Mouse (Mus musculus) erythroid progenitor cell, adult 5-6 weeks (primary cell): Measurements from ENCODE around the gene Dnah2. TPM values are rescaled to one million over a fixed set of nuclear protein-coding genes. Genes with fewer than 3 reads are reported as not detected.
A peak's percentile ranks its signal among the peaks of the same experiment; 100 is the strongest.

Experiments used
- ATAC-seq: replicated peaks from 2 replicates; pipeline ENCODE4 v1.8.0; 2016; ENCODE audit warnings: moderate number of reproducible peaks, mild to moderate bottlenecking, moderate TSS enrichment, inconsistent platforms; ENCODE audit not compliant: poor library complexity, low FRiP score, severe bottlenecking
- total RNA-seq, 2 experiments: library from RNA; stranded (forward) in 1 of 2; stranded (reverse) in 1 of 2; fragments of 150-400 nt in 1 of 2; fragments of 186-747, 209-891 nt in 1 of 2; gene quantifications; 2 replicates each; pipeline versions ENCODE4 v1.2.3 to v1.2.4; 2015 to 2017; ENCODE audit warnings: low replicate concordance in 2 of 2

The Dnah2 gene
- total RNA-seq, 2 experiments from 2014 or later: not detected

DNA sequence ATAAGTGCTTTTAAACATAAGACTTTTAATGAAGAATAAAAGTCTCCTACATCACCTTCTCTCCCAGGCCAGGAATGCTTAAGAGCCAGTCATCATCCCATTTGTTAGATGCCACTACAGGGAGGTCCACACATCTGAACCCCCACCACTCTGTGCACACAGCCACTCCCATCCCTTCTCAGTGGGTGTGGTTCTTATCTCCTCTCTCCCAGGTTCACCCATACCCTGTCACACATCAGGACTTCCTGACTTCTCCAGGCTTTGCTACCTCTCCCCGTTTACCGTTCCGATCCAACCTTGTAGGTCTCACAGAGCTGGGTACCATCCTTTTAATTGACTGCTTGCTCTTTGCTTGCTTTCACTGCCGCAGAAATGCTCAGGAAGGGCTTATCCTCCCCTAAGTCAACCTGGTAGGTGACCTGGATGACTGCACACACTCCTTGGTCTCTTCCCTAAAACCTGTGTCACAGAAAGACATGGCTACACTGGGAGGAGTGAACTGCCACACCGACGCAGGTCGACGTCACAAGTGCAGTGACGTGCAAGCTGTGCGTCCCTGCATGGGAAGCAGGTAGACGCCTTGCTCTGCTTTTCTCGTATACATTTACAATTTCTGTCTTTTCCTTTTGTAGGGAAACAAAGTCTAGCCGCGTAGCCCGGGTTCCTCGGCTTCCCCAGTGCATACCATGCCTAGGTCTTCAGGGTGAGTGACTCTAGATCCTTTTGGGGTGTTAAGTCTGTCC is 175.5 kb downstream of the Dnah2 start:
- ATAC-seq: peak; percentile 87

DNA sequence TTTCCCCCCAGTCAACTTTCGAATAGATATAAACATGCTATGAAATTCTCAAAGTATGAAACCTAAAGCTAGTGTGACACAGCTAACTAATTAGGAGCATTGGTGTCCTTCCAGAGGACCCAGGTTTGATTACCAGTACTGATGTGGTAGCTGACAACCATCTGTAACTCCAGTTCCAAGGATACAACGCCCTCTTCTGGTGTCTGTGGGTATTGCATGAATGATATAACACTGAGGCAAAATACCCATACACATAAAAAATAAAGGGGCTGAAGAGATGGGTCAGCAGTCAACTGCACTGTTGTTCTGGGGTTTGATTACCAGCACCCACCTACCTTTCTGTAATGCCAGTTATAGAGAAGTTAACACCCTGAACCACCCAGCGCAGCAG is 176.1 kb downstream of the Dnah2 start:
- ATAC-seq: peak; percentile 52

DNA sequence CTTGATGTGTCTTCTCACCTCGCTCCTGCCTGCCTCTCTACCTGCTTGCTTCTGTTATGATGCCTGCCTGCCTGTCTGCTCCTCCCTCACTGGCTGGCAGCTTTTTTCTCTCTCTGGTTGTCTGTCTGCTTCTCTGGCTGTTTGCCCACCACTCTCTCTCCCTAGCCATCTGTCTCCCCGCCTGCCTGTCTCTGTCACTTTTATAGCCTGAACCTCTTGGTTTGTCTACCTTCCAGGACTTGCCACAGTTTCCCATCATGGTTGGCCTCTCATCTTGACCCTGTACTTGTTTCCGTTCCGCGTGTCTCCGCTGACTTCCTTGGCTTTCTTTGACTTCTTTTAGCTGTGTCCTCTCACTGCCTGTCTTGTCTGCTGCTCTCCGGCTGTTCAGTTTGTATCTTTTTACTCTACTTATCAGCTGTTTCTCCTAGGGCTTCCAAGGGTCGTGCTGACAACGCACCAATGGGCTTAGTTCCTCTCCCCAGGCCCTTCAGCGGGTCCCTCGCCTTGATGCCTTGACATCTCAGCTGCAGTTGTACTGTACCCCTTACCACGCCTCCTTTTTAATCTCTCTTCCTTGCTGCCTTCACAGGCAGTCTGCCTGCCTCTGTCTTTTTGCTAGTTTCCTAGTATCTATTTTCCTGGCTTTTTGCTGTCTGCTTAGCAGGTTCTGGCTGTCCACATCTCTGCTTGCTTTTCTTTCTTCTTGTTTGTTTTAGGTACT is 176.7 kb downstream of the Dnah2 start:
- ATAC-seq: peak; percentile 58

DNA sequence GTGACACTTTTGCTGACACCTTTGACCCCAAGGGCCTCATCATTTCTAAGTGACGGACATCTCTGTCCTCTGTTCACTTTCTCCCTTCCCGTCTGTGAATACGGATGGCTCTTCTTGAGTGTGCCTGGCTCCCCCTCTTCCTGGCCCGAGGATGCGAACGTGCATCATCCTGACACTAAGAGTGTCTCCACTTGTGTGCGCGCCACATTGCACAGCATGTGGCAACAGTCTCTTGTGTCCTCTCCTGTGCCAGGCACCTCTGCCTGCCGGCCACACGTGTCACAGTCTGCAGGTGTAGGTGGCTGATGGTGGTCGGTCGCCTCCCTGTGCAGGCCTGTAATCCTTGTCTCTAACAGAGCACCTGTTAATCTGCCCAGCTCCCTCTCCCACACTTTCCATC is 177.3 kb downstream of the Dnah2 start:
- no peak for ATAC-seq

DNA sequence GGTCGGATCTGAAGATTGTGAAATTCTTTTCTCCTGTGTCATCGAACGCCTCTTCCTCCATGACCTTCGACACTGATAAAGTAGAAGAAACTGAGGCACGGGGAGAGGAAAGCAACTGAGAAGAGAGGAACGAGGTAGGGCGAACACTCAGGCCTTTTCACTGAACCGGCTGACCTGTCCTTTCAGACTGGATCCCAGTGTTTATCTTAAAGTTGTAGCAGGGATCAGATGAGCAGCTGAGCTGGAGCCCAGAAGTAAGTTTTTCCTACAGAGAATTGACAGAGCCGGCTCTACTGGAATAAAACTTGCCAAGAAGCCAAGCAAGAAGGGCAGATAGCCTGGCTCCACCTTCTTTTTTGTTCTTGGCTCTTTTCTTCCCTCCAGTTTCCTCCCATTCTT is 178.1 kb downstream of the Dnah2 start:
- ATAC-seq: no peak

Other genes with a start within 250 kb of the Dnah2 start
- 107 and 135 TPM in 2 replicates for gene Cntrob, start 225.3 kb downstream of the Dnah2 start, total RNA-seq (2015; ENCODE audit: low replicate concordance)
- gene Cntrob, start 225.3 kb downstream of the Dnah2 start, total RNA-seq (2017; ENCODE audit: low replicate concordance): 77.5 and 113 TPM in 2 replicates
- 101 and 143 TPM in 2 replicates for gene Trappc1, start 225.1 kb downstream of the Dnah2 start, total RNA-seq (2015; ENCODE audit: low replicate concordance)
- gene Trappc1, start 225.1 kb downstream of the Dnah2 start, total RNA-seq (2017; ENCODE audit: low replicate concordance): 48.5 and 72.5 TPM in 2 replicates
- not detected in 2 replicates for gene Kcnab3, start 222.9 kb downstream of the Dnah2 start, total RNA-seq (2015; ENCODE audit: low replicate concordance)
- gene Kcnab3, start 222.9 kb downstream of the Dnah2 start, total RNA-seq (2017; ENCODE audit: low replicate concordance): not detected in 2 replicates
- 1.7 and 8.3 TPM in 2 replicates for gene Rnf227, start 208.6 kb downstream of the Dnah2 start, total RNA-seq (2015; ENCODE audit: low replicate concordance)
- 3.9 and 6.5 TPM in 2 replicates for gene Rnf227, start 208.6 kb downstream of the Dnah2 start, total RNA-seq (2017; ENCODE audit: low replicate concordance)
- gene Chd3, start 179.7 kb downstream of the Dnah2 start, total RNA-seq (2015; ENCODE audit: low replicate concordance): 21.0 and 33.2 TPM in 2 replicates
- 18.9 and 19.5 TPM in 2 replicates for gene Chd3, start 179.7 kb downstream of the Dnah2 start, total RNA-seq (2017; ENCODE audit: low replicate concordance)
- 26.8 and 31.7 TPM in 2 replicates for gene Naa38, start 153.6 kb downstream of the Dnah2 start, total RNA-seq (2015; ENCODE audit: low replicate concordance)
- gene Naa38, start 153.6 kb downstream of the Dnah2 start, total RNA-seq (2017; ENCODE audit: low replicate concordance): 21.6 and 21.9 TPM in 2 replicates
- 8.3 and 11.7 TPM in 2 replicates for gene Cyb5d1, start 153.5 kb downstream of the Dnah2 start, total RNA-seq (2015; ENCODE audit: low replicate concordance)
- gene Cyb5d1, start 153.5 kb downstream of the Dnah2 start, total RNA-seq (2017; ENCODE audit: low replicate concordance): 25.7 and 32.5 TPM in 2 replicates
- gene Tmem88, start 150.9 kb downstream of the Dnah2 start, total RNA-seq (2015; ENCODE audit: low replicate concordance): not detected in 2 replicates
- not detected in 2 replicates for gene Tmem88, start 150.9 kb downstream of the Dnah2 start, total RNA-seq (2017; ENCODE audit: low replicate concordance)
- 6.5 and 11.7 TPM in 2 replicates for gene Kdm6b, start 135.4 kb downstream of the Dnah2 start, total RNA-seq (2015; ENCODE audit: low replicate concordance)
- gene Kdm6b, start 135.4 kb downstream of the Dnah2 start, total RNA-seq (2017; ENCODE audit: low replicate concordance): 0.64 and 1.2 TPM in 2 replicates
- gene Efnb3, start 11.1 kb upstream of the Dnah2 start, total RNA-seq (2015; ENCODE audit: low replicate concordance): 2.5 and 2.9 TPM in 2 replicates
- gene Efnb3, start 11.1 kb upstream of the Dnah2 start, total RNA-seq (2017; ENCODE audit: low replicate concordance): 0.77 and 1.1 TPM in 2 replicates
- 13.8 and 48.3 TPM in 2 replicates for gene Wrap53, start 31.1 kb upstream of the Dnah2 start, total RNA-seq (2015; ENCODE audit: low replicate concordance)
- 13.5 and 18.4 TPM in 2 replicates for gene Wrap53, start 31.1 kb upstream of the Dnah2 start, total RNA-seq (2017; ENCODE audit: low replicate concordance)
- 38.2 and 75.9 TPM in 2 replicates for gene Trp53, start 31.2 kb upstream of the Dnah2 start, total RNA-seq (2015; ENCODE audit: low replicate concordance)
- gene Trp53, start 31.2 kb upstream of the Dnah2 start, total RNA-seq (2017; ENCODE audit: low replicate concordance): 12.2 TPM in 2 replicates
- 20.9 and 36.5 TPM in 2 replicates for gene Atp1b2, start 56.8 kb upstream of the Dnah2 start, total RNA-seq (2015; ENCODE audit: low replicate concordance)
- 3.5 and 4.5 TPM in 2 replicates for gene Atp1b2, start 56.8 kb upstream of the Dnah2 start, total RNA-seq (2017; ENCODE audit: low replicate concordance)
- not detected in 2 replicates for gene Shbg, start 68.8 kb upstream of the Dnah2 start, total RNA-seq (2015; ENCODE audit: low replicate concordance)
- gene Shbg, start 68.8 kb upstream of the Dnah2 start, total RNA-seq (2017; ENCODE audit: low replicate concordance): not detected in 2 replicates
- gene Sat2, start 72.9 kb upstream of the Dnah2 start, total RNA-seq (2015; ENCODE audit: low replicate concordance): not detected in 2 replicates
- gene Sat2, start 72.9 kb upstream of the Dnah2 start, total RNA-seq (2017; ENCODE audit: low replicate concordance): not detected in 2 replicates
- 18.0 and 24.9 TPM in 2 replicates for gene Fxr2, start 83.9 kb upstream of the Dnah2 start, total RNA-seq (2015; ENCODE audit: low replicate concordance)
- 42.4 and 44.2 TPM in 2 replicates for gene Fxr2, start 83.9 kb upstream of the Dnah2 start, total RNA-seq (2017; ENCODE audit: low replicate concordance)
- gene Sox15, start 106.2 kb upstream of the Dnah2 start, total RNA-seq (2015; ENCODE audit: low replicate concordance): not detected in 2 replicates
- not detected in 2 replicates for gene Sox15, start 106.2 kb upstream of the Dnah2 start, total RNA-seq (2017; ENCODE audit: low replicate concordance)
- gene Mpdu1, start 113.5 kb upstream of the Dnah2 start, total RNA-seq (2015; ENCODE audit: low replicate concordance): 12.2 and 16.2 TPM in 2 replicates
- 17.7 and 28.4 TPM in 2 replicates for gene Mpdu1, start 113.5 kb upstream of the Dnah2 start, total RNA-seq (2017; ENCODE audit: low replicate concordance)
- gene Cd68, start 117.0 kb upstream of the Dnah2 start, total RNA-seq (2015; ENCODE audit: low replicate concordance): 65.0 and 66.7 TPM in 2 replicates
- 39.1 and 47.7 TPM in 2 replicates for gene Cd68, start 117.0 kb upstream of the Dnah2 start, total RNA-seq (2017; ENCODE audit: low replicate concordance)
- 233 and 247 TPM in 2 replicates for gene Eif4a1, start 123.3 kb upstream of the Dnah2 start, total RNA-seq (2015; ENCODE audit: low replicate concordance)
- 229 and 230 TPM in 2 replicates for gene Eif4a1, start 123.3 kb upstream of the Dnah2 start, total RNA-seq (2017; ENCODE audit: low replicate concordance)
- gene Senp3, start 133.0 kb upstream of the Dnah2 start, total RNA-seq (2015; ENCODE audit: low replicate concordance): 32.3 and 41.8 TPM in 2 replicates
- 24.8 and 43.4 TPM in 2 replicates for gene Senp3, start 133.0 kb upstream of the Dnah2 start, total RNA-seq (2017; ENCODE audit: low replicate concordance)
- 3.2 TPM in 1 of 2 replicates, not detected in the other for gene Tnfsf13, start 136.7 kb upstream of the Dnah2 start, total RNA-seq (2015; ENCODE audit: low replicate concordance)
- gene Tnfsf13, start 136.7 kb upstream of the Dnah2 start, total RNA-seq (2017; ENCODE audit: low replicate concordance): 4.1 TPM in 1 of 2 replicates, not detected in the other
- 1.3 and 7.2 TPM in 2 replicates for gene Tnfsf12, start 146.7 kb upstream of the Dnah2 start, total RNA-seq (2015; ENCODE audit: low replicate concordance)
- not detected in 2 replicates for gene Tnfsf12, start 146.7 kb upstream of the Dnah2 start, total RNA-seq (2017; ENCODE audit: low replicate concordance)
- 1.8 TPM in 1 of 2 replicates, not detected in the other for gene Tnfsfm13, start 147.0 kb upstream of the Dnah2 start, total RNA-seq (2015; ENCODE audit: low replicate concordance)
- gene Tnfsfm13, start 147.0 kb upstream of the Dnah2 start, total RNA-seq (2017; ENCODE audit: low replicate concordance): 6.4 and 9.4 TPM in 2 replicates
- gene Polr2a, start 209.5 kb upstream of the Dnah2 start, total RNA-seq (2015; ENCODE audit: low replicate concordance): 124 and 145 TPM in 2 replicates
- 131 and 162 TPM in 2 replicates for gene Polr2a, start 209.5 kb upstream of the Dnah2 start, total RNA-seq (2017; ENCODE audit: low replicate concordance)
- gene Slc35g3, start 212.9 kb upstream of the Dnah2 start, total RNA-seq (2015; ENCODE audit: low replicate concordance): not detected in 2 replicates
- gene Slc35g3, start 212.9 kb upstream of the Dnah2 start, total RNA-seq (2017; ENCODE audit: low replicate concordance): not detected in 2 replicates
- gene Zbtb4, start 216.8 kb upstream of the Dnah2 start, total RNA-seq (2015; ENCODE audit: low replicate concordance): 2.9 and 3.8 TPM in 2 replicates
- 0.77 and 3.0 TPM in 2 replicates for gene Zbtb4, start 216.8 kb upstream of the Dnah2 start, total RNA-seq (2017; ENCODE audit: low replicate concordance)
- gene Chrnb1, start 246.8 kb upstream of the Dnah2 start, total RNA-seq (2015; ENCODE audit: low replicate concordance): not detected in 2 replicates
- gene Chrnb1, start 246.8 kb upstream of the Dnah2 start, total RNA-seq (2017; ENCODE audit: low replicate concordance): 0.77 TPM in 1 of 2 replicates, not detected in the other